8 mouse cellular contexts compared by ENCODE assay signal in the genomic region with DNA sequence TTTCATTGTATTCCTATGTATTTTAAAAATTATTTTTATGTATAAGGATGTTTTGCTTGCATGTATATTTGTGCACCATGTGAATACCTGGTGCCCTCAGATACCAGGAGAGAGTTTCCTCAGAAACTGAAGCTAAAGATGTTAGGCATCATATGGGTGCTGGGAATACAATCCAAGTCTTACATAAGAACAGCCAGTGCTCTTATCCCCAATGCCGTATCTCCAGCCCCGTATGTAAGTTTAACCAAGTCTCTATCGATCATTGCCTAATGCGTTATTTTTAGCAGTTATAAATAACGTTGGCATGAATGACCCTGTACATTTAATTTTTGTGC. TPM values are rescaled to one million over a fixed set of nuclear protein-coding genes. Genes with fewer than 3 reads are reported as not detected.
DNase-seq lines count a peak whose midpoint lies in the region; ATAC-seq and TF ChIP-seq lines count a peak whose summit lies in the region.

No protein-coding gene starts in this region.

- TF ChIP-seq RAD21 in MEL (IDR thresholded peaks at IDR 0.05; ENCODE audit: low read depth, low read length) = no peak

- H3K36me3 ChIP-seq in heart, embryonic 11.5 days (ENCODE audit: control insufficient read depth, insufficient read depth, low read length) = peaks cover 14% of the 10 kb centered on the region
- peaks cover 4 to 10% of the 10 kb centered on the region in 2 experiments for H3K36me3 ChIP-seq in MEL (ENCODE audit: control insufficient read depth in 1 of 2, insufficient read depth in 2 of 2, low read length in 2 of 2)
- H3K36me3 ChIP-seq in hindbrain, embryonic 12.5 days = peaks cover 38% of the 10 kb centered on the region

- ATAC-seq in heart, embryonic 11.5 days (replicated peaks; ENCODE audit: insufficient number of reproducible peaks, low FRiP score, low TSS enrichment) = no peak
- ATAC-seq in hindbrain, embryonic 12.5 days (ENCODE audit: low FRiP score) = peak; percentile 24; the same call in 1 of the 2 replicates
- ATAC-seq in megakaryocyte progenitor cell, adult 5-6 weeks (replicated peaks; ENCODE audit: poor library complexity) = 0 out of 2 replicates have a peak, but pooled peaks have one; percentile 10

- H3K27me3 ChIP-seq in heart, embryonic 11.5 days (ENCODE audit: control insufficient read depth, insufficient read depth, low read length) = no peaks in the 10 kb centered on the region
- H3K27me3 ChIP-seq in MEL (ENCODE audit: control insufficient read depth in 1 of 2, insufficient read depth in 2 of 2, low read length in 2 of 2) = no peaks in the 10 kb centered on the region
- H3K27me3 ChIP-seq in hindbrain, embryonic 12.5 days = no peaks in the 10 kb centered on the region

- no peaks in the 10 kb centered on the region for H3K9me3 ChIP-seq in heart, embryonic 11.5 days (replicated peaks; ENCODE audit: control insufficient read depth, low read length)
- H3K9me3 ChIP-seq in MEL (replicated peaks; ENCODE audit: insufficient read depth, low read length) = no peaks in the 10 kb centered on the region
- no peaks in the 10 kb centered on the region for H3K9me3 ChIP-seq in hindbrain, embryonic 12.5 days (replicated peaks)

- H3K4me1 ChIP-seq in heart, embryonic 11.5 days (ENCODE audit: control insufficient read depth, insufficient read depth, low read length) = peaks cover 5% of the 10 kb centered on the region; the same call in 1 of the 2 replicates
- H3K4me1 ChIP-seq in MEL (ENCODE audit: control insufficient read depth in 1 of 2, insufficient read depth in 2 of 2, low read length in 2 of 2) = no peaks in the 10 kb centered on the region
- H3K4me1 ChIP-seq in hindbrain, embryonic 12.5 days = peaks cover 16% of the 10 kb centered on the region

- intact Hi-C loops in heart, postnatal 10 days (cut with DNase I) = no loop called here

- no peak overlapping the region for H3K9ac ChIP-seq in heart, embryonic 11.5 days (ENCODE audit: low read depth, low read length)
- H3K9ac ChIP-seq in MEL (ENCODE audit: control insufficient read depth, low read depth, low read length, poor library complexity, severe bottlenecking) = peak overlapping the region; percentile 82
- no peak overlapping the region for H3K9ac ChIP-seq in hindbrain, embryonic 12.5 days

- no peak for DNase-seq in heart, postnatal 10 days
- no peak for DNase-seq in MEL (ENCODE audit: low read depth, low spot score)
- DNase-seq in adrenal gland, postnatal 10 days = no peak
- DNase-seq in layer of hippocampus, postnatal 25 days (ENCODE audit: extremely low spot score in 1 of 2, low spot score in 1 of 2) = no peak
- DNase-seq in right cerebral cortex, adult 18-20 months = no peak

- WGBS in heart, embryonic 11.5 days (ENCODE audit: insufficient replicate concordance) = 31% methylated on average over 5 of the region's 5 CpGs
- WGBS in hindbrain, embryonic 12.5 days = 33% methylated on average over 5 of the region's 5 CpGs

- H3K79me2 ChIP-seq in MEL (ENCODE audit: control insufficient read depth, insufficient read depth, low read length, poor library complexity) = peaks cover 17% of the 10 kb centered on the region

- H3K4me2 ChIP-seq in heart, embryonic 11.5 days = peak overlapping the region; percentile 86
- H3K4me2 ChIP-seq in hindbrain, embryonic 12.5 days (replicated peaks) = peak overlapping the region; percentile 87; the same call in 1 of the 2 replicates

- no peak overlapping the region for H3K27ac ChIP-seq in heart, embryonic 11.5 days (ENCODE audit: low read depth, low read length)
- peak overlapping the region; percentile 32; the same call in 1 of the 2 replicates for H3K27ac ChIP-seq in MEL (ENCODE audit: control insufficient read depth, low read depth, low read length)
- H3K27ac ChIP-seq in hindbrain, embryonic 12.5 days = no peak overlapping the region

- TF ChIP-seq POLR2A in MEL (IDR thresholded peaks at IDR 0.05; ENCODE audit: control insufficient read depth in 1 of 2, insufficient read depth in 1 of 2, low read depth in 1 of 2, low read length in 2 of 2, poor library complexity in 1 of 2) = no peak

- no peak for TF ChIP-seq EP300 in MEL (IDR thresholded peaks at IDR 0.05; ENCODE audit: low read depth in 1 of 2, low read length in 2 of 2)

- H3K4me3 ChIP-seq in heart, embryonic 11.5 days (ENCODE audit: low read depth, low read length) = peak overlapping the region; percentile 100; the same call in 1 of the 2 replicates
- H3K4me3 ChIP-seq in MEL (ENCODE audit: control insufficient read depth in 1 of 2, insufficient read depth in 1 of 2, low read depth in 2 of 2, low read length in 2 of 2) = peak overlapping the region; percentile 67 to 97
- peak overlapping the region; percentile 97; the same call in 1 of the 2 replicates for H3K4me3 ChIP-seq in hindbrain, embryonic 12.5 days

- TF ChIP-seq CTCF in MEL (IDR thresholded peaks at IDR 0.05 in 2 of 3, conservative IDR thresholded peaks at IDR 0.05 in 1 of 3; ENCODE audit: control insufficient read depth in 1 of 3, insufficient read depth in 1 of 3, low read depth in 2 of 3, low read length in 3 of 3, poor library complexity in 1 of 3, severe bottlenecking in 1 of 3) = no peak

TF ChIP-seq in MEL, 35 proteins besides CTCF, POLR2A, EP300 and RAD21 (continues in another document):
- TF ChIP-seq HCFC1 (IDR thresholded peaks at IDR 0.05; ENCODE audit: low read depth, low read length) (no peak), ZNF384 (IDR thresholded peaks at IDR 0.05; ENCODE audit: low read depth, low read length) (no peak), USF1 (IDR thresholded peaks at IDR 0.05; ENCODE audit: low read depth, low read length) (no peak), CHD1 (IDR thresholded peaks at IDR 0.05; ENCODE audit: low read depth, low read length) (no peak), JUND (IDR thresholded peaks at IDR 0.05; ENCODE audit: low read depth, low read length) (no peak)

RNA-seq across cellular contexts. Expression of a gene that starts 0.3 kb away (rescaled TPM):
- 141 and 143 TPM in 2 replicates for polyA plus RNA-seq in heart, embryonic 11.5 days (2014; fragmentation: Nextera tagmentation; extraction: Ambion mirVana)
- 10 to 100 TPM; 61.5 to 63.6 TPM for total RNA-seq in heart, postnatal 10 days (2021)
- total RNA-seq in MEL (2012; rRNA removed) = 92.0 and 92.5 TPM in 2 replicates
- 100 to 1,000 TPM; 151 to 181 TPM for polyA plus RNA-seq in MEL (2012; ENCODE audit: insufficient read depth in 1 of 2, insufficient read length in 2 of 2, low read depth in 1 of 2, low replicate concordance in 2 of 2, missing spikeins in 1 of 2)
- polyA plus RNA-seq in hindbrain, embryonic 12.5 days (2016; fragmentation: Nextera tagmentation; extraction: Ambion mirVana) = 120 and 129 TPM in 2 replicates
- 64.3 and 66.4 TPM in 2 replicates for total RNA-seq in megakaryocyte progenitor cell, adult 5-6 weeks (2015)
- total RNA-seq in megakaryocyte progenitor cell, adult 5-6 weeks (2017) = 55.2 and 65.0 TPM in 2 replicates
- total RNA-seq in adrenal gland, postnatal 10 days (2021) = 10 to 100 TPM; 56.7 to 64.3 TPM
- total RNA-seq in layer of hippocampus, postnatal 25 days (2021) = 10 to 100 TPM; 65.6 to 67.4 TPM

RNA-seq across cellular contexts. Expression of a gene that starts 18.8 kb away (rescaled TPM):
- 97.0 and 97.5 TPM in 2 replicates for polyA plus RNA-seq in heart, embryonic 11.5 days (2014; fragmentation: Nextera tagmentation; extraction: Ambion mirVana)
- 10 to 100 TPM; 74.8 to 87.7 TPM for total RNA-seq in heart, postnatal 10 days (2021)
- 102 and 122 TPM in 2 replicates for total RNA-seq in MEL (2012; rRNA removed)
- polyA plus RNA-seq in MEL (2012; ENCODE audit: insufficient read depth in 1 of 2, insufficient read length in 2 of 2, low read depth in 1 of 2, low replicate concordance in 2 of 2, missing spikeins in 1 of 2) = 100 to 1,000 TPM in 1 of 2 experiments, not detected in 1; 263 TPM
- 169 and 178 TPM in 2 replicates for polyA plus RNA-seq in hindbrain, embryonic 12.5 days (2016; fragmentation: Nextera tagmentation; extraction: Ambion mirVana)
- 29.3 and 34.5 TPM in 2 replicates for total RNA-seq in megakaryocyte progenitor cell, adult 5-6 weeks (2015)
- 49.1 and 58.0 TPM in 2 replicates for total RNA-seq in megakaryocyte progenitor cell, adult 5-6 weeks (2017)
- 100 to 1,000 TPM; 101 to 127 TPM for total RNA-seq in adrenal gland, postnatal 10 days (2021)
- 10 to 100 TPM; 70.8 to 71.9 TPM for total RNA-seq in layer of hippocampus, postnatal 25 days (2021)

RNA-seq across cellular contexts. Expression of a gene that starts 18.9 kb away (rescaled TPM):
- 125 and 126 TPM in 2 replicates for polyA plus RNA-seq in heart, embryonic 11.5 days (2014; fragmentation: Nextera tagmentation; extraction: Ambion mirVana)
- 100 to 1,000 TPM; 332 to 338 TPM for total RNA-seq in heart, postnatal 10 days (2021)
- 84.6 and 91.9 TPM in 2 replicates for total RNA-seq in MEL (2012; rRNA removed)
- 100 to 1,000 TPM in 1 of 2 experiments, not detected in 1; 169 TPM for polyA plus RNA-seq in MEL (2012; ENCODE audit: insufficient read depth in 1 of 2, insufficient read length in 2 of 2, low read depth in 1 of 2, low replicate concordance in 2 of 2, missing spikeins in 1 of 2)
- 52.6 and 55.3 TPM in 2 replicates for polyA plus RNA-seq in hindbrain, embryonic 12.5 days (2016; fragmentation: Nextera tagmentation; extraction: Ambion mirVana)
- total RNA-seq in megakaryocyte progenitor cell, adult 5-6 weeks (2015) = 30.4 and 36.1 TPM in 2 replicates
- total RNA-seq in megakaryocyte progenitor cell, adult 5-6 weeks (2017) = 54.2 and 57.8 TPM in 2 replicates
- 100 to 1,000 TPM; 270 to 345 TPM for total RNA-seq in adrenal gland, postnatal 10 days (2021)
- 10 to 100 TPM; 81.5 to 96.6 TPM for total RNA-seq in layer of hippocampus, postnatal 25 days (2021)

RNA-seq across cellular contexts. Expression of a gene that starts 19.2 kb away (rescaled TPM):
- 46.2 and 57.7 TPM in 2 replicates for polyA plus RNA-seq in heart, embryonic 11.5 days (2014; fragmentation: Nextera tagmentation; extraction: Ambion mirVana)
- total RNA-seq in heart, postnatal 10 days (2021) = 10 to 100 TPM; 34.2 to 44.2 TPM
- 1.5 TPM in 2 replicates for total RNA-seq in MEL (2012; rRNA removed)
- polyA plus RNA-seq in MEL (2012; ENCODE audit: insufficient read depth in 1 of 2, insufficient read length in 2 of 2, low read depth in 1 of 2, low replicate concordance in 2 of 2, missing spikeins in 1 of 2) = 1 to 10 TPM in 1 of 2 experiments, not detected in 1; 3.2 TPM
- polyA plus RNA-seq in hindbrain, embryonic 12.5 days (2016; fragmentation: Nextera tagmentation; extraction: Ambion mirVana) = 28.4 and 29.9 TPM in 2 replicates
- total RNA-seq in megakaryocyte progenitor cell, adult 5-6 weeks (2015) = 0.49 TPM in 1 of 2 replicates, not detected in the other
- total RNA-seq in megakaryocyte progenitor cell, adult 5-6 weeks (2017) = 0.14 and 0.37 TPM in 2 replicates
- total RNA-seq in adrenal gland, postnatal 10 days (2021) = 10 to 100 TPM; 26.3 to 26.7 TPM
- total RNA-seq in layer of hippocampus, postnatal 25 days (2021) = 10 to 100 TPM; 31.2 to 32.7 TPM

RNA-seq across cellular contexts. Expression of a gene that starts 46.7 kb away (rescaled TPM):
- polyA plus RNA-seq in heart, embryonic 11.5 days (2014; fragmentation: Nextera tagmentation; extraction: Ambion mirVana) = 0.69 TPM in 1 of 2 replicates, not detected in the other
- total RNA-seq in heart, postnatal 10 days (2021) = not detected
- 1.2 TPM in 1 of 2 replicates, not detected in the other for total RNA-seq in MEL (2012; rRNA removed)
- polyA plus RNA-seq in MEL (2012; ENCODE audit: insufficient read depth in 1 of 2, insufficient read length in 2 of 2, low read depth in 1 of 2, low replicate concordance in 2 of 2, missing spikeins in 1 of 2) = under 1 TPM in 1 of 2 experiments, not detected in 1; 0.43 TPM
- polyA plus RNA-seq in hindbrain, embryonic 12.5 days (2016; fragmentation: Nextera tagmentation; extraction: Ambion mirVana) = not detected in 2 replicates
- total RNA-seq in megakaryocyte progenitor cell, adult 5-6 weeks (2015) = 0.34 and 1.5 TPM in 2 replicates
- not detected in 2 replicates for total RNA-seq in megakaryocyte progenitor cell, adult 5-6 weeks (2017)
- under 1 TPM in 1 of 2 experiments, not detected in 1; 0.96 TPM for total RNA-seq in adrenal gland, postnatal 10 days (2021)
- total RNA-seq in layer of hippocampus, postnatal 25 days (2021) = 1 to 10 TPM; 3.3 to 5.2 TPM
